Mouse (Mus musculus) heart, postnatal 4 days (tissue): ENCODE data around the gene Tril. TPM values are rescaled to one million over a fixed set of nuclear protein-coding genes. Genes with fewer than 3 reads are reported as not detected.

Experiments
- DNase-seq: peaks from one replicate; pipeline ENCODE4 v3.0.0; 2021
- total RNA-seq, 2 experiments: library from RNA; stranded (reverse); gene quantifications; 2 replicates each; pipeline ENCODE4 v1.2.3; 2021

Gene Tril
- 10 to 100 TPM; 10.1 to 11.5 TPM for total RNA-seq

DNA sequence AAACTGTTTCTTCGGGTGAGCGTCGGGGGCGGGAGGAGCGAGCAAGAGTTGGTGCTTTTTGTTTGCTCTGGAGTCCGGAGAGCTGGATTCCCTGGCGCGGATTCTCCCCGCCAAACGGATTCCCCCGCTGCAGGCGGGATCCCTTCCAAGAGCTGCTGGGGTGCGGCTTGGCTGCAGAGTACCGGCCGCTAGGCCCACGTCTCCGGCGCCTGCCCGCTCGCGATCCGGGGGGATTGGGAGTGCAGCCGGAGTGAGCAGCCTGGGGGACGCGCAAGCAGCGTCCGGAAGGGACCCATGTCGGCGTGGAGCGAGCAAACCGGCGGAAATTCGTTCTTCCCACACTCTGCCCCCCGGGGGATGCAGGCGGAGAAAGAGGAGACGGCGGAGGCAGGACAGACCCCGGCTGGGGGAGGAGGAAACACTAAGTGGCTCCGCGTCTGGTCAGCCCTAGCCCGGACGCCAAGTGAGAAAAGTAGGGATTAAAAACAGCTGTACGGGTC, at the start of gene Tril:
Gene Tril, minus strand, starts transcription at position 345 of the 500 bp plus-strand sequence.
- peak; percentile 84 for DNase-seq

DNA sequence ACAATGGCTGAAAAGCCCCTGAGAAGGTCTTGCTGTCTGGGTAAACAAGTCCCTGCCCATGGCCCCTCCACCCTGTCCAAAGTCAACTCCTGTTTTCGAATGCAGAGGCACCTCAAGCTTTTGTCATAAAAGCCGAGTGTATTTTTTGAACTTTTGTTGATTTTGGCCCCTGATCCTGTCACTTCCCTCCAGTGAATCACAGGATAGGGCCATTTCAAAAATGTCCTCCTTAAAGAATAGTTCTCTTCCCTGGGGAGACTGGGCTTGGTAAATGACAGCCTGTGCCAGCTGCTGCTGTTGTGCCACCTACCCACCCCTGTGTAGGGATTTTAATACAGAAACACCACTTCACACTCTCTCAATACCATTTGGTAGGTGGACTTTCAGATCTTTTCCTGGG, 42.4 kb upstream of the Tril start:
- no peak for DNase-seq

DNA sequence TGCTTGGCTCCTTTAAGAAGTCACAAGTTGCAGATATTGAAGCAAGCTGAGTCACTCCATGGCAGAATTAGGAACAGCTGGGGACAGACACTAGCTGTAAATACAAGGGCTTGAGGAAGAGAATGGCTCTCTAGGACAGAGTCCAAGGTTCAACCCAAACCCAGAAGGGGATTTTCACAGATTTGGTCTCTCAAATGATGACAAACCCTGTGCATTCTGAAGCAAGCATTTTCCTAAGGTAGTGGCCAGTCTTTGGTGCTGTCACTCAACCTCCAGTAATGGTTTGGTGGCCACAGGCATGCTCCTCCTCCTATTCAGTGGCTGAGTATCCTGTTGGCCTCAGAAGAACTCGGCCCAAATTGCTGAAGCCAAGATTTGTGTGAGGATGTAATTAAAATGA, 38.5 kb upstream of the Tril start:
- DNase-seq: no peak

DNA sequence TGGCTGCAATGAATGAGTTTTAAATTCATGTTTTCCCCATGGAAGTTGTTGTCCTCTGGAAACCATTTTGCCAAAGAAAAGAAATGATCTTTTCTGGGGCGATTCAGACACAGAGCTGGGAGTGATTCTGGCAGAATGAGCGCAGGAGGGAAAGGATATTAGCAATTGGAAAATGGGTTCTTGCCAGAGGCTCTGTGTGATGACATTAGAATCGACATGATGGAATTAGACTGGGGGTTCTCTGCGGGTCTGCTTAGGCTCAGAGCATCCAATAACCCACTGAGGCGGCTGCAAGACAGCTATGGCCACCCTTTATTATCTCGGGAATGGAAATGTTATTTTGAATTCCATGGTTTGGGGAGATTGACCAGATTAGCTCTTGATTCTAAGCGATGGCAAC, 37.2 kb upstream of the Tril start:
- no peak for DNase-seq

DNA sequence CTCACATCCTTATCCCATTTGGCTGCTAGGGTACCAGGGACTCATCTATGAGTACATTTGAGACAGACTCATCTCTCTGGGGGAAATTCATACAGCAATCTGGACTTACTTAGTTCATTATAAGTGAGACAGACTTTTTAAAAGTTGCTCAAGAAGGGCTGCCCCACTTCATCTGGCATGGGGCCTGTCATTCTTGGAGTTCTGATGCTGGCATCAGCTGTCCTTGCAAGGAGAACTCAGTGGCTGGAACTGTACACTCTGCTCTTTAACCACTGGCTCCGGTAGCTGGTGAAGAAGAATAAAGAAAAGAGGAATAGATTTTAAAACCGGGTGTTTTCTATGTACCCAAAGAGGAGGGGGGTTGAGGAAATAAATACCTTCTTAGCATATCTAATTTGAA, 36.1 kb upstream of the Tril start:
- DNase-seq: no peak

DNA sequence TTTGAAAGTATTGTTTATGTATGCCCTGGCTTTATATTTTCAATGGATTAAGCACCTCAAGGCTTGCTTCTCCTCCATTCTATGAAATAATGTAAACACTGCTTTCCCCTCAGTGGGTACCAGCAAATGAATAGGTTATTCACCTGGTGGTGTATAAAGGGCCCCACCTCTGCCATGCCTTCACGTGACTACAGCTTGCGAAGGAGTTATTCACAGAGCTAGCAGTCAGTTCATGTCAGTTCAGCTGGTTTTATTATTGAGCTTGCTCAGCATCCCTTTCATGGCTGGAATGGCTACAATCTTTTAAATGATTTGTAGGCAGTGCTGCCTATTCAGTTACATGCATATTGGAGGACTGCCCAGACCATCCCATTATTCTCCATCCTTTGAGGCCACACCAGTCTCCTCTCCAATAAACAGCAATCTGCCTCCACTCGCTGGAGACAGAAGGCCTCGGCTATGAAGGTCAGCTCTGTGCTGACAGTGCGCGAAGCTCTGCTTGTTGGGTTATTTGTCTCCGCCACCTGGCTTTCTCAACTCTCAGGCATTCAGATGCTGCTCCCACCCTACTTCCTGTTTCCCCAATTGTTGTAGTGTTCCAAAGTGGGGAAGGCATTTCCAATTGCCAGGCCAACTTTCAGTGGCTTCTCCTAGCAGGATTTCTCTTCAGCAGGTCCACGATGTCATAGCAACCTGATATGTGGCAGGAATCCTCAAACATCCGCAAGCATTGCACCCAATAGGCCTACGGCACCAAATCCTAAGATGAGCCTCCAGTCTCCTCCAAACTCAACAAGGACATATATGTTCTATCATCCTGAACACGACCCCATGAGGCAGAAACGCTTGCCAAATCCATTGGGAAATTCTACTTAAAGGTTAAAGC, 34.6 kb upstream of the Tril start:
- DNase-seq: no peak

DNA sequence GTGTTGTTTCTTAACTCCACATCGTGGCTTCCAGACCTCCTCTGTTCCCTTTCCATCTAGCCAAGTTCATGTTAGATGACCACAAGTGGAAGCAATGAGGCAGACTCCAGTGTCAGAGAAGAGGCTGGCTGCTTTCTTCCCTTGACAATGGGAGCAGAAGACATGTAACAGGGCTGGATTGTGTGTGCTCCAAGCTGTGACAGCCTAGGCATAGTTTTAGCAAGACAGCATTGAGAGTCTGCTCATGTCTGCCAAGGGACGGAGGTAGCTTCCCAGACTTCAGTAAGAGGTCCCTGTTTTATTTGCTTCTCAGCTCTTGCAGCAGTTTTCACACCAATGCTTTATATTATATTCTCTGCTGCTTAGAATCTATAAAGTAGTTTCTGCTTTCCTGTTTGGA, 33.6 kb upstream of the Tril start:
- no peak for DNase-seq

DNA sequence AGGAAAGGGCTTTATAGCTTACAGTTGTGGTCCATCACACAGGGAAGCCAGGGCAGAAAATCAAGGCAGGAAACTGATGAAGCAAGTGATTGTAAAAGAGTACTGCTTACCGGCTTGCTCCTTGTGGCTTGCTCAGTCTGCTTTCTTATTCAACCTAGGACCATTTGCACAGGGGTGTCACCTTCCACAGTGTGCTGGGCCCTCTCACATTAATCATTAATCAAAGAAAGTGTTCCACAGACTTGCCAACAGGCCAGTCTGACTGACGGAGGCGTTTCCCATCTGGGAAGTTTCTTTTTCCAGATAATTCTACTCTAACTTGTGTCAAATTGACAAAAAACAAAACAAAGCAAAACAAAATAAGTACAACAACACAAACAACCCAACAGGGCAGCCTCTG, 32.9 kb upstream of the Tril start:
- DNase-seq: no peak

DNA sequence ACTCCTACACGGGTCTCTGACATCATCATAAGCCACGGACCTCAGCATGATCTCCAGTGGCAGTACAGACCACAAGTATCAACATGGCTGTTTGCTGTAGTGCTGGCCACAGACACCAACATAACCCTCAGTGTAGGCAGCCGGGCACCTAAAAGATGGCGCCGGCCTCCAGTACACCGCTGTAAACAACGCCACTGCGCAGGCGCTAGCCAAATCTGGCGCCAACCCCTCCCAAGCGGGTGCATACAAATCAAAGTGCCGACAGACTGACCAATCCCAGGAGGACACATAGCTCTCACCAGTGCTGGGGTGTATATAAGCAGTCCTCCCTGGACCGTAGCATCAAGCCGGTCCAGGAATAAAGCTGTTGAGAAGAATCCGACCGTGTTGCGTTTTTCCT, 24.0 kb upstream of the Tril start:
- no peak for DNase-seq

DNA sequence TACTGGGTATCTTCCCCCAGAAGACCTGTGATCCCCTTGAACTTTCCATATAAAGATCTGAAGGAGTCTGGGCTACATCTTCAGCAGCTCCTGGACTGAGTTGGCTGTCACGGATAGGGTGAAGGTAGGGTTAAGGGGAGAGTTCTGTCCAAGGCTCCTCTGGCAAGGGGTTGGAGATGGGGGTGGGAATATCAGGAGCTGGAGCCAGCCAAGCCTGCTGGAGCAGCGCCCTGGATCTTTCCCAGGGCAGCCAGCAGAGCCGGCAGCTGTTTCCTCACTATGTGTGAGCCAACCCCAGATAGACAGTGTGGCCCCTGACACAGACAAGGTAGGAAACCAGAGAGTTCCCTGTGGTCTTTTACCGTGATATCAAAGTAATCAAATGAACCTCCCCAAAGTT, 4.6 kb upstream of the Tril start:
- DNase-seq: peak; percentile 71

DNA sequence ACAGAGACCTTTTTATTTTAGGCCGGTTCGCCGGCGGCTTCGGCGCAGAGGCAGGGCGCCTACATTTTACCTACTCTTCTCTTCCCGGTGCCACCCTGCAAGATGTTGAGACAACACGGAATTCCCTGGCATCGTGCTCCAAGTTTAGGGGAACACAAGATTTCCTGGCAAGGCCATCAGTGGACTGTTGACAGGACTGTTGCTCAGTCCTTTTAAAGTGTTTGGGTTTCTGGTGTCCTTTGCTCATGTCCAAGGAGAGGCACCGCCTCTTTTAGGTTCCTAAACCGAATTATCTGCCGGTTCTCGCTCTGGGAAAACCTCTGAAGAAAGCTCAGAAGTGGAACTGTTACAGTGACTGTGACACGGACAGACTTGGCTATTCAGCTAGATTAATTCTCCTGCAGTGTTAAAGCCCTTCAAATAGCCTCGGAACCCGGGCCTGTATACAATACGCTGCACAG, 441 bp upstream of the Tril start:
- no peak for DNase-seq

DNA sequence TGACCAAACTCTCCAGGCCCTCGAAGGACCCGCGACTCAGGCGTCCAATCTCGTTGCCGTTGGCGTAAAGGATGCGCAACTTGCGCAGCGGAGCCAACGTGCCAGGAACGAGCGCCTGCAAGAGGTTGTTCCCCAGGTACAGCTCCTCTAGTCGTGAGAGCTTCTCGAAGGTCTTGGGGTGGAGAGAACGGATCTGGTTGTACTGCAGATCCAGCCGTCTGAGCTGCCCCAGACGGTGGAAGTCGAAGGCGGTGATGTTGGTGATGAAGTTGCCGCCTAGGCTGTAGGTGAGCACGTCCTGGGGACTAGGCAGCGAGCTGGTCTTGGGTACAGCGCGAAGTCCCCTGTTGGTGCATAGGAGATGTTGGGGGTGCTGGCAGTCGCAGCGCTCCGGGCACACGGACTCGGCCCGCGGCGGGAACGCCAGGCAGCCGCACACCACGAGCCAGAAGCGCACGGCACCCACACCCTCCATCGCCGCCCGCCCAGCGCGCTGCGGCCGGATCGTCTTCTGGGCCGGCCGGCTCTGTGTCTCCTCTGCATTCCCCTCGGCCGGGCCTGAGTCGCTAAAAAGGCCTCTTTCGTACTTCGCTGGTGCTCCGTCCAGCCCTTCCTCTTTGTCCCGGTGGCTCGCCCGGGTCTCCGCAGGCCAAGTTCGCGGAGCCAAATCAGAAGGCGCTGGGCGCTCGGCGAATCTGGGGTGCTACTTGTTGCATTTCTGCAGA, 707 bp downstream of the Tril start:
- peak; percentile 43 for DNase-seq

DNA sequence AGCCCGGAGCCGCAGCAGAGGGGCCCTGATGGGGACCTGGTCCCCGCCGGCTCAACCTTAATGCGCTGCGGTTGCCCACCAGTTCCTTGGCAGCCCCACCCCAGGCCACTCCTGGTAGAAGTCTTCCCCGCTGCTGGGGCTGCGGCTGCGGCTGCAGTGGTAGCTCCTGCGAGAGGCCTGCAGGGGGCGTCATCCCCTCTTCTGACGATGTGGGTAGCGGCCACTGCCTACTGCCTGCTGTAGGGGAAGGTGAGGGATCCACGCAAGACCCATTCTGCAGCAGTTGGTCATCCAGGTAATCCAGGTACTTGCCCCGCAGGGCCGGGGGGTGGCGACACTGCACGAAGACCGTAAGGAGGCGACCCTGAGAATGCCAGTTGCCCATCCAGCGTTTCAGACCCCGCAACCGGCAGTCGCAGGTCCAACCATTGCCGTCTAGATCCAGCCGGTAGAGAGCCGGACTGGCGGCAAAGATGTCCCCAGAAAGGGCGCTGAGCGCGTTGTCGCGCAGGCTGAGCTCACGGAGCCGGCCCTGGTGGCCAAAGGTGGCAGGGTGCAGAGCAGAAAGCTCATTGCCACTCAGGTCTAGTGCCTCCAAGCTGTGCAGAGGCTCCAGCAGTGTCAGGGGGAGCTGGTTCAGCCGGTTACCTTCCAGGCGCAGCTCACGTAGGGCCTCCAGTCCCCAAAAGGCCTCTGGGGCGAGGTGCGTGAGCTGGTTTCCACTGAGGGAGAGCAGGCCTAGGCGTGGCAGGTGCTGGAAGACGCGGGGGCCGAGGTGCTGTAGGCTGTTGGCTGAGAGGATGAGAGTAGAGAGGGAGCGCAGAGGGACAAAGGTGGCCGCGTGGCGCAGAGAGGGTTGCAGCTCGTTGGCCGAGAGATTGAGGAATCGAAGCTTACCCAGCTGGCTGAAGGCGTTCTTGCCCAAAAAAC, 1.6 kb downstream of the Tril start:
- DNase-seq: peak; percentile 64

DNA sequence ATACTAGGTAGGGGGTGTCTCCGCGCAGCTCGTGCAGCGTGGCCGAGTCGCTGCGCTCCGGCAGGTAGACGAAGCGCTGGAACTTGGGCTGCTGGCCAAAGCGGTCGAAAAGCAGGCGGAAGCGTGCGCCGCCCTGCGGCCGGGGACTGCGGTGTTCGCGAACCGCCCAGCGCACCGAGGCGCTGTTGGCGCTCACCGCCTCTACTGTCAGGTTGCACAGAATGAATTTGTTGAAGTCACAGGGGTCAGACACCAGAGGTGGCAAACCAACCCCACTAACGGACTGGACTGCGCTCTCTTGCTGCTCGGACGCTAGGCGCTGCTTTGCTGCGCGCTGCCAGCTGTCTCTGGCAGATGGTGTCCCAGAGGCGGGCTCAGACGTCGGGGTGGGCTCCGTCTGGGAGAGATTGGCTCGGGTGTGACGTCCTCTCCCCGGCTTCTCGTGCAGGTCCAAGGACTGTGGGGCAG, 2.3 kb downstream of the Tril start:
- DNase-seq: peak; percentile 84

DNA sequence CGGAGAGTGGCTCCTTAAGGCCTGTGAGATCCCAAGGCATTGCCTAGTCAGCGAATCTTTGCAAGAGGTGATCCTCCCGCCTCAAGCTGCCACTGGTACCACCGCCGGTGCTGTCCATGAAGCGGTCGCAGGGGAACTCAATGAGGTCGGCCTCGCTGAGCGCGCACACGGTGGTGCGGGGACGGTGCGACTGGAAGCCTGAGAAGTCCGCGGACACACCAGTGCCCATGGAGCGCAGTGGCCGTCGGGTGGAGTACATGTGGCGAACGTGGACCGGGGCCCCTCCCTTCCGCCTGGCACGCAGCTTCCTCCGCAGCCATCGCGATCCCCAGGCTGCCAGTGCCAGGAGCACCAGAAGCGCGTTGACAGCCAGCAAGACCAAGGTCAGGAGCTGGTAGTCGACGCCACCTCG, 2.9 kb downstream of the Tril start:
- peak; percentile 24 for DNase-seq

DNA sequence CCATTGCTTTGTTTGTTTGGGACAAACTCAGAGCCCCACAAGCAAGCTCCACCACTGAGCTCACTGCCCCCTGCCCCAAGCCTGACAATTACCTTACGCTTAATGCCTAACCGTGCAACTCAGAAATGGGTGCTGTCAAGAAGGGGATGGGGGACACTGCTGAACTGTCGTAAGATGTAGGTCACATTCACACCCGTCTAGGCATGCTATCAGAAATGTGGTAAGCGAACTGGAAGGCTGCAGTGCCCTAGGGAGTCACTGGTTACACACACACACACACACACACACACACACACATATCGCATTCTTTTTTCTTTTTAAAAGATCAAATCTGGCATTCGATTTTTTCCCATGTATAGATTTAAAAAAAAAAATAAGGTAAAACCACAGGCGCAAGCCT, 4.0 kb downstream of the Tril start:
- DNase-seq: no peak

DNA sequence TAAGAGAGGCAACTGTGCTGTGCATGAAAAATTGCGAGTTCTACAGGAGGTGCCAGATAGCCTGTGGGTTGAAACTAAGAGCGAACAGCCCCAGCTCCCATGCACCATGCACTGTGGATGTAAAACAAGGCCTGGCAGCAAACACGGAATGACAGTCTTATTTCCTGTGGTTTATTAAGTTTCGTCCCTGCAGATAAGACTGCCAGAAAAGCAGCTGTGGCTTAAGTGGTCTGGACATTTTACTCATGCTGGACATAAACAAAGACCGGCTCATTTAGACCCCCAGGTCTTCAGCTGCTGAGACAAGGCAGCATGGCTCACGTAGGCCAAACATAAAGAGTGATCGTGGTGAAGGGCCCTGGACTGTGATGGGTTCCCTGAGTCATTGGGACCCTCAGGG, 4.9 kb downstream of the Tril start:
- no peak for DNase-seq

DNA sequence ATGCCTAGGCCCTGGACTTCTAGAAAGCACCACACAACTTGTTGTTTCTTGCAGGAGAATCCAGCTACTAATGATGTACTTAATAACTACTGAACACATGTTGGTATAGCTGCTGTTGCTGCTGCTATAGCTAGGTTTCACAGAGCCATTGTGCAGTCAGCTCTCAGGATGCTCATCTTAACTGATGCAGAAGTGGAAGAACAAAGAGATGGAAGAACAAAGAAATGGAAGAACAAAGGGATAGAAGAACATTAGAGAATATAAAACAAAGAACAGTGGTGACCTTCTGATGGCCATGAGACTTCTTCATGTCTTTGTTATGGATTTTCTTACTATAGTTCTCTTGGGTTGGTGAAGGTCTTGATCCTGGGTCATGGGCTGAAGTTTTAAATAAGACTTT, 6.4 kb downstream of the Tril start:
- DNase-seq: no peak

DNA sequence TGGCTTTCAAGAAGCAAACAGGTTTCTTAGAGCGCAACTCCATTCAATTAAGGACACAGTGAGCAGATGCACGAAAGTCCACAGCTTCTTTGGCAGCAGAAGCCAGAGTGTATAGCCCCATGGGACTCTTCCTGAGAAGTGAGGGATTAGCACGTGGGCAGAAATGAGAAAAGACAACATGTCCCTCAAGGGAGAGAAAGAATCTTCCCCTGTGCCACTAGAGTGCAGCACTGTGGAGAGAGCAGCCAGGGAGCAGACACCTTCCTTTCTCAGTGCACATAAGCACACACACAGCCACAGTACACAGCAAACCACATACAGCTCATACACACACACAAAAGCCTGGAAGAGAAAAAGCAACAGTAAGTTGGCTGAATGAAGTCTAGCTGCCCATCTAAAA, 8.4 kb downstream of the Tril start:
- DNase-seq: no peak

DNA sequence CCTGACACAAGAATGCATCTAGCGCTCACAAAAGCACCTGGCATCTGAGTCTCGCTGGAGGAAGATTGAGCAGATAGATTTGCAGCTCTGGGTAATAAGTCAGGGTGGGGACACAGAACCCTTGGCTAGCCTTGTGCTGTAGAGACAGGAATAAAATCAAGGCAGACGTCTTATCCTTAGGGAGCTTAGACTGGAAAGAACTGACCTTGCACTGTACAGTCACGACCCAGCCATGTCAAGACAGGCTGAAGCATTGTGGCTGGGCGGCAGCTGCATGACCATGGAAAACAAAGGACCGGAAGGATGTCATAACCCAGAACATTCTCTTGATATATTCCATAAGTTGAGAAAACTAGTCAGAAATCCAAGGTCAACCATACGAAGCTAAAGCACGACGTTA, 11.8 kb downstream of the Tril start:
- no peak for DNase-seq

DNA sequence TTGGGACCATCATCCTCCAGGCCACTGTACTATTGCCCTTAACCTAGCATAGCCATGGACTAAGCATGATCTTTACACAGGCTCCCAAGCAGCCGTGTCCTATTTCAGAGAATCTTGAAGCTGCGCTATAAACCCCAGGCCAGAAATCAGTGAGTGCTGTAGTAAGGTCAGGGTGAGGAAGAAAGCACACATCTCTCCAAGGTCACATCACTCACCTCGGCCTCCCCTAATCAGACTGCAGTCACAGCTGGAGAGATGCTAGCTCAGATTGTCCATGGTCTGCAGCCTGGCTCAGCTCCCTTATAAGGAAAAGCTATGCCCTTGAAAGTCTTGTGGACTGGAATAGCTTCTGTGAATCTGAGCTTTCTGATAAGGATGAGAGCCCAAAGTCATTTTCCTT, 13.4 kb downstream of the Tril start:
- no peak for DNase-seq

DNA sequence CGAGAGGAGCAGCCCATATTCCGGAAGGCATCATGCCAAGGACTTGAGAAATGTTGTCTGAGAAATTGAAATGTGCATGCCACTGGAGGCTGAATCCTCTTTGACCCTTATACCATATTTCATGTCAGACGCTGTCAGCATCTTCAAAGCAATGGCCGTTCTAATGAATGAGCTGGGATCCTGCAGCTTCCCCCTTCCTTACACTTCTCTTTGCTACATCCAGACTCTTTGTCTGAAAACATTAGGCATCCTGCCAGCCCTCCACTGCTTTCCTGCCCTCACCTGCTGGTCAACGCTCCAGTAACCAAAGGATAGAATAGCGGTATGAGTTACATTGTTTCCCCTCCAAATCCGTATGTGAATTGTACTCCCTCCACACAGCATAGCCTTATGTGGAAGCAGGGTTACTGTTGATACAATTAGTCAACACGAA, 14.0 kb downstream of the Tril start:
- DNase-seq: no peak
